Mouse (Mus musculus) cerebellum, adult 11-12 months (tissue): ENCODE results near the gene Mgea5.

Experiments used
- DNase-seq: peaks from one replicate; pipeline ENCODE4 v3.0.0; 2022

Mgea5 gene

DNA sequence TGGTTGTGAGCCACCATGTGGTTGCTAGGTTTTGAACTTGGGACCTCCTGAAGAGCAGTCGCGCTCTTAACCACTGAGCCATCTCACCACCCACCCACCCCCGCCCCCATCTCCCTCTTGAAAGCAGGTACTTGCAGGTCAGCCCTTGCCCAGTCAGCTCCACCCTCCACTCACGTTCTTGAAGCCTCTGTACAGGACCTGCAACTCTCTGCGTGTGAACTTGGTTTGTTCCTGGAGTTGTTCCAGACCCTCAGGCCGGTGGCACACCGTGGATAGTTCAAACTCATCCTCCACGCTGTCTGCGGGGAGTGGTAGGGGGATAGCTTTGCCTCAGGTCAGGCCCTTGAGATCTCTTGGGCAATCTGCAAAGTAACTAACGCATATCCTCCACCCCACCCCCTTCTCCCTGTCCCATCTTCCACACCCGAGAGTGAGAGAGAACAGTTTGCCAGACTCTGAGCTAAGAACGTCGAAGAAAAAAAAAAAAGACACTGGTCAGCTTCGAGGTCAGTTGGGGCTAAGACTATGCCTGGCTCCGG, 11.8 kb upstream of the Mgea5 start:
- no peak for DNase-seq

DNA sequence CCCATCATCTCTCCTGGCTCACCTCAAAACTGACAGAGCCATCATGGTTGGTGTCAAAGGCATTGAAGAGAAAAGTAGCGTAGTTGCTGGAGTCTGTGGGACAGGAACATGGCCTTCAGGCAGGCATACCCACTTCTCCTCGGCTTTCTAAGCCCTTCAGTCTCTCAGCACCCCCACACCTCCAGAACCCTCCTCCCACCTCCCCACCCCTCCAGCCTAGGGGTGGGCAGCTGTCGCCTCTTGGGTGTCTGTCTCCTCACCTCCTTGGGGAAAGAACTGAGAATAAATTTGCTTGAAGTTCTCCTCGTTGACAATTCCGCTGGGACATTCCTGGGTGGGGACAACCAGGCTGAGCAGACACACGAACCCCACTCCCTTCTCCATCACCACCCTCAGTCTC, 11.1 kb upstream of the Mgea5 start:
- DNase-seq: no peak

DNA sequence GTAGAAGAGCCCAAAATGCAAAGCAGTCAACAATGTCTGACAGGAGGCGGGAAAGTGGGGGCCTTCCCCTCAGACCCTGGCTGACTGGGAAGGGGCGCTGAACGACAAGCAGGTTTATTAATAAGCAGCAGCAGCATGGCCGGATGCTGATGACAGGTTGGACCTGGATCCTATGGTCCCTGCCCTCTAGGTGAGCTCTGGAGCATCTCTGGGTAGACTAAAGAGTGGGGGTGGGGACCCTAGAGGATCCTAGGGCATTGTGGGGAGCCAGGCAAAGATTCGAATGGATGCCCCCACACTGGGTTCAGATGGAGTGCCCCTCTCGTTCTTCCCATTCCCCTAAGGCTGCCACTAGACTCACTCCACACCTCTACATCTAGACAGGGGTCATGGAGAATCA, 8.8 kb upstream of the Mgea5 start:
- DNase-seq: no peak

DNA sequence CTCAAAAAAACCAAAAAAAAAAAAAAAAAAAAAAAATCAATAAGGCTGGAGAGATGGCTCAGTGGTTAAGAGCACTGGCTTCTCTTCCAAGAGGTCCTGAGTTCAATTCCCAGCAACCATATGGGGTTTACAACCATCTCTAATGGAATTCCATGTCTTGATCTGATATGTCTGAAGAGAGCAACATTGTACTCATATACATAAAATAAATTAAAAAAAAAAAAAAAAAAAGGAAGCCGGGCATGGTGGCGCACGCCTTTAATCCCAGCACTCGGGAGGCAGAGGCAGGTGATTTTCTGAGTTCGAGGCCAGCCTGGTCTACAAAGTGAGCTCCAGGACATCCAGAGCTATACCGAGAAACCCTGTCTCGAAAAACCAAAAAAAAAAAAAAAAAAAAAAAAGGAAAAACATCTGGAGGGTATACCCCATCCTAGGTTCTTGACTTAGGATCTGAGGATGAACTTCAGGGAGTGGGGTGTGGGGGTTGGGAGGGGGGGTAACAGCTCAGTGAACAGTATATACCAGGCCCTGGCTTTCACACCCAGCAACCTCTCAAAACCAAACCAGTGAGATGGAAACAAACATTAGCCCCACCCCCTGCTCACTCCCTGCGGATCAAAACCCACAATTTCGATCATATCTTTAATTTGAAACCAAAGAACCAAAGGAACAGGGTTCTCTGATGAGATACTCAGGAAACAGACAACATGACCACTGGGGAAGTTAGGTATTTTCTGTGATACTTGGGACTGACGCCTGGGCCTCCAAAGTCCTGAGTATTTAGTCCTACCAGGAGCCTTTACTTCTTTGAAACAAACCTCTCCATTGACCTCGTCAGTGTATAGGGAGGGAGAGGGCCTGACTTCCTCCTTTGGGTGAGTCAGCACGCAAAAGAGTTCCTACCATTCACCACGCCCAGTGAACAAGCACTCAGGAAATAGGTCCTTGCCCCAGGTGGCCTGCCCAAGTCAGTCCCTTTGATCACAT, 6.5 kb upstream of the Mgea5 start:
- DNase-seq: no peak

DNA sequence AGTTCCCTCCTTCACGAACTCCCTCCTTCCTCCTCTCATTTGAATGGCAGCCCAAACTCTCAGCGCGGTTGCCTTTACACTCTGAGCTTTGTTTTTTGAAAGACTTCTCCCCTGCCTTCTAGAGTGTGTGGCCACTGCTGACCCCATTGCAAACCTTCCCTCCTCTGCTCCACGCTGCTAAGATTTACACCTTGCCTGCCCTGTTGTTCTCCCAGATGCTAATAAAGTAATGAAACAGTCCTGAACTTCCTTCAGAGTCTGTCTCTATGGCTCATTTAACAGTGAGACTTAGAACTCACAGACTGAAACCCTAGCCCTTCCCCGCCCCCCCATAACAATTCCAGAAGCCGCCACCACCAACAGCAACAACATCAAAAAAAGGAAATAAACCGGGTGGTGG, 5.7 kb upstream of the Mgea5 start:
- DNase-seq: no peak

DNA sequence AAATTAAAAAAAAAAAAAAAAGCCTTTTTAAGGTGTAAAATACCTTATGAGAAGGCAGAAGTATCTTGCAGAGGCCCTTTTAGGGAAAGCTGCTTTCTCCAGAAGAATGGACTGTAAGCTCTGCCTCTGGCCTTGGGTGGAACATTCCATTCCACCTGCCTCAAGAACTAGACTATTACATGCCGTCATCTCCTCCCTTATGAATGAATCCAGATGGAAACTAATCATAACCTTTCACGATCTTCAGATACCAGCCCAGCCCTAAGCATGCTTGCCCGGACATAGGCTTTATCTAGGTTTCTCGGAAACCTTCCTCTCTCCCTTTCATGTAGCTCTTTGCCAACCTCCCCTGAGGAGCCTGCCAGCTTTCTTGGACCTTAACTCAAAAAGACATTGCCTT, 4.7 kb upstream of the Mgea5 start:
- no peak for DNase-seq

DNA sequence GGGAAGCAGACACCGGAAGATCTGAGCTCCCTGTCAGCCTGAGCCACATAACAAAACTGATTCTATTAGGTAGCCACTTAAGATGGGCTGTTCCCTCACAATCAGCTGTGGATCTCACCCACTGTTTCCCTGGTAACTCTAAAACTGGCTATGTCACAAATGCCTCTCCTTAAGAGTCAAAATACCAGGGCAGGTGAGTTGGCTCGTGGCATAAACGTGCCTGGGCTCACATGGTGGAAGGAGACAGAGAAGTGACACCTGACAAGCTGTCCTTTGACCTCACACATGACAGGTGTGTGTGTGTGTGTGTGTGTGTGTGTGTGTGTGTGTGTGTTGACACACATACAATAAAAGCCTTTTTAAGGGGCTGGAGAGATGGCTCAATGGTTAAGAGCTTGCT, 3.8 kb upstream of the Mgea5 start:
- no peak for DNase-seq

DNA sequence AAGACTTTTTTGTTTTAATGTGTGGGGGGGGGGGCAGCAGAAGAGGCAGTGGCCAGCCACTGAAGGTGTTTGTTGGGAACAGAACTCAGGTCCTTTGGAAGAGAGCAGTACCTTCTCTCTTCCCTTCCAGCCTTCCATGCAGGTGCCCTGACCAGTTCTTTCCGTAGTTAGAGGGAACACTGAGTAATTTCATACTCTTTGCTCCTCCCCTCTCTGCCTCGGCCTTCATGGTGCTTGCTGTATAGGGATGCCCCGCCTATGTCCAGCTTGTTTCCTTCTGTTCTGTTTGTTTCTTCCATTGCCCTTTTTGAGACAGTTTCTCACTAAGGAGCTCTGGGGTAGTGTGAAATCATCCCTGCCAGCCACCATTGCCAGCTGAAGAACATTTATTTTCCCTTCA, 1.8 kb upstream of the Mgea5 start:
- no peak for DNase-seq

DNA sequence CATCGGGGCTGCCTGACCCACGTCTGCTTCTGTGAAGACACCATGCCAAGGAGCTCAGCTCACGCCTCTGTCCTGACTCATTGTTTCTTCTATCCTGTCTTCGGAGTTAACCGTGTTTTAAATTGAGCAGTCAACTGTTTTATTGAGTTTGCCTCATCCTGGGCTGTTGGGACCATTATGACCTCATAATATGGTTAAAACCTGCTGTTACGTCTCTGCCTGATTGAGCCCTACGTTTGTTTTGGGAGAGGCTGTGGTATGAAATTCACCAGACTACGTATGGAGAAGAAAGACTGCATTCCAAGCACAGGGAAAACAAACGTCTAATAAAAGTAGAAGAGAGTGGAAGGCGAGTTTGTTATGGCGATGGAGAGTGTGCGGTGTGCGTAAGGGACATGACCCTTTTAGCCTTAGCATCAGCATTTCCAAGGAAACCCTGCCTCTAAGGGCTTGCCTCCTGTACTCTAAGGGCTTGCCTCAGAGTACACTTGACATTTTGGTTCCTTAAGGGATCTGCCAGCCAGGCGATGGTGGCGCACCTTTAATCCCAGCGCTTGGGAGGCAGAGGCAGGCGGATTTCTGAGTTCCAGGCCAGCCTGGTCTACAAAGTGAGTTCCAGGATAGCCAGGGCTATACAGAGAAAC, 418 bp upstream of the Mgea5 start:
- DNase-seq: peak; percentile 51

DNA sequence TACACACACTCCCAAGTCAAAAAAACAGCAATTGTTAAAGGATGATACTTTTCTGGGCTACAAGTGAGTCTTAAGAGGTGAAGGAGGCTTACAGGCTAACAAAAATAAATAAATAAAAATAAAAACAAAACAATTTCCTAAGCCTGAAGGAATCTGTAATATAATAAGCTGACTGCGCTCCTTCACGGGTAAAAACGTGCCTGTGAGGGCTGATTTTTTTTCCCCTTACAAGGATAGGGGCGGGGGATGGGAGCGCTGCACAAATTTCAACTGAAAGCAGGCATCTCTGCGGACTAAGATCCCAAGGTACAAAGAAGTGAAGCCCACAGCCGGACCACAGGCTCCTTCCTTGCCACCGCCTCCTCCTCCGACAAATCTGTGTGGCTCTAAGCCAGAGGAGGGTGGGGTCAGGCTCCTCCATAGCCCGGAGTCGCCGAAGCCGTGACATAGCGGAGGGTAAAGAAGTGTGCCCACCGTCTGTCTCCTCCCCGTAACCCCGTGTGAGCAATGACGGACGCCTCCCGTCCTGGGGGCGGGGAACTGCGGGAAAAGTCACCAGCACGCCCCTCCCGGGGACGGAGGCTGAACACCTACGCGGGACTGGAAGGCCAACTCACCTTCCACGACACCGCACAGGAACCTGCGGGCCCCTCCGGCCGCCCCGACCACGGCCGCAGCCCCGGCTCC, 1.2 kb downstream of the Mgea5 start:
- DNase-seq: peak; percentile 82

DNA sequence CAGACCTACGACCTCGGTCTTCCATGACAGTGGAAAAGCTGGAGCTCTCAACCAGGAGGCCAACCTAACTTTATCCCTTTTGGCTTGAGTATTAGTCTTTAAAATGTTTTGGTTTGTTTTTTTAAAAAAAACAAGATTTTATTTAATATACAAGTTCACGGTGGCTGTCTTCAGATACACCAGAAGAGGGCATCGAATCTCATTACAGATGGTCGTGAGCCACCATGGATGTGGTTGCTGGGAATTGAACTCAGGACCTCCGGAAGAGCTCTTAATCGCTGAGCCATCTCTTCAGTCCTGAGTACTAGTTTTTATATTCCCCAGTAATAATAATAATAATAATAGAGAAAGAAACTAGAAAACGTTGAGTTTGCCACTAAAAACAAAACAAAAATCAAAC, 2.0 kb downstream of the Mgea5 start:
- no peak for DNase-seq

DNA sequence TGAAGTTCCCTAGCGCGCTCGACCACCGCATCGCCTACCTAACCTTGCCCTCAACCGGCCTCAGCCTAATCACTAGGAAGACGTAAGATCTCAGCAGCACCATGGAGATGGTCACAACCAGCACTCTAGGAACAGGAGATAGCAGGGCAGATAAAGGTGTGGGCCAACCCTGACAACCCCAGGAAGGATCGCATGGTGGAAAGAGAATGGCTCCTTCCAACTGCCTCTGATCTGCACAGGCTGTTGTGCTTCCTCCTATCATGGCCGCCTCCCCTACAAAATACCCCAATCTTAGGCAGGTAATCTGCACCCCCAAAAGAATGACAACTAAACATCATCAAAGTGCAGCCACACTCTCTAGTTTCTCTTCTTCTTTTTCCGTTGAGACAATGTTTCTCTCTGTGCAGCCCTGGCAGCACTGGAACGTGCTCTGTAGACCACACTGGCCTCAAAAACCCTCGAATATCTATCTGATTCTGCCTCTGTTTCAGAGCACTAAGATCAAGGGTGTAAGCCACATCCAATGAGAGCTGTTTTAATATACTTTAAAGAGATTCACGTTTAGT, 3.2 kb downstream of the Mgea5 start:
- DNase-seq: no peak

DNA sequence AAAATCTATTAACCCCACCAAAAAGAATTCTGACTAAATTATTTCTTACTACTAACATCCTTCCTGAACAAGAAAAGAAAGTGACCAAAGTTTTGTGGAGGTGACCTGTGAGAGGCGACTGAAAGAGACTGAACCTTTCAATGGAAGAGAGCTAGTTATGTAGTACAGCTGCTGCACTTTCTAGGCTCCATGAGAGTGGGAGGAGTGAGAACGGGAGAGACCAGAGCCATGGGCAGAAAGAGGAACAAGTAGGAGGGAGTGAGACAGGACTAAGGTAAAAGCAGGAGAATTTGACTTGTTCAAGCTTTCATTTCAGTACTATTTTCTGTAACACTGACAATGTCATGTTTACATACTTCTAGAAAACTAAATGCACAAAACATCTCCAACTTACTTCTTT, 8.2 kb downstream of the Mgea5 start:
- no peak for DNase-seq

DNA sequence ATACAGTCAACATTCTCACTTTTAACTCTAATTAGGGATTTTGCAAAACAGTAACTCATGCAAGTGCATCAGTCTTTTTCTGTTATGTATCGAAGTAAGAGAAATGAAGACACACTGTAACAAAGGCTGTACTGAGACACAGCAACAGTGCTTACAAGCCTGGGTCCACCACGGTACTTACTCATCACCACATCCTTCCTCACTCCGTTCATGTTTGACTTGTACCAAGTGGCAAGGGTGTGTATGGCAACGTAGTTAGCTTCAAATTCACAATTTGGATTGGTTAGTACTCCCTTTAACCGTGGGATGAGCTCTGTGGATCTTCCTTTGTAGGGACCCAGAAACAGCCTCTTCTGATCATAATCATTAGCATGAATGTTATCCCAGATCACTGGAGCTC, 12.1 kb downstream of the Mgea5 start:
- DNase-seq: no peak

DNA sequence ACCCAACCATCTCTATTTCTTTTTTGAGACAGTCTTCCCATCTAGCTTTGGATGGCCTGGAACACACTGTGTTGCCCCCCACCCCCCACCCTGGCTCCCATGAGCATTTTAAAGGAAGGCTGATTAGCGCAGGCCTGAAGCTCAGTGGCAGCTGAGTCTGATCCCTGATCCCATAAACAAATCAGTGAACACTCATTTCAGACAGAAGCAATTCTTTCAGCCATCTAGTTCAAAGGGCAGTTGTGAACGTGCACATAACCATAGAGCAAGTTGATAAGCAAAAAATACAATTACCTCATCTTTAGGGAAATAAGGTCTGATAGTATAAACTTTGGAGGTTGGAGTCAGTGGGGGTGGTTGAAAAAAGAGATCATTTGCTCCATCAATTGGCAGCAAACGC, 22.8 kb downstream of the Mgea5 start:
- no peak for DNase-seq

DNA sequence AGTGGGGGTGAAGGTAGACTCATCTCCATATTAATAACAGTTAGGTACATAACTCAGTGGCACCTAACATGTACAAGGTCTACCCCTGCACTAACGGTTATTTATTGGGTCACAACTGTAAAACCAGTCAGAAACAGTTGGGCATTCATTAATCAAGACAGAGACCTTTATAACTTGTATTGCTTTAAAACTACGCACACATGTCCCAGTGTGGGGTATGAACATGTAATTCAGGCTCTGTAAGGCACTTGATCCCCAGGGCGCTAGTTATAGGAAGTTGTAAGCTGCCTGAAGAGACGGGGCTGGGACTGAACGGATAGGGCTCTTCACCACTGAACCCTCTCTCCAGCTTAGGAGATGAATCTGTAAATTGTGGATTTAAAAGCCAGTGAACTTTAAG, 25.0 kb downstream of the Mgea5 start:
- DNase-seq: no peak

DNA sequence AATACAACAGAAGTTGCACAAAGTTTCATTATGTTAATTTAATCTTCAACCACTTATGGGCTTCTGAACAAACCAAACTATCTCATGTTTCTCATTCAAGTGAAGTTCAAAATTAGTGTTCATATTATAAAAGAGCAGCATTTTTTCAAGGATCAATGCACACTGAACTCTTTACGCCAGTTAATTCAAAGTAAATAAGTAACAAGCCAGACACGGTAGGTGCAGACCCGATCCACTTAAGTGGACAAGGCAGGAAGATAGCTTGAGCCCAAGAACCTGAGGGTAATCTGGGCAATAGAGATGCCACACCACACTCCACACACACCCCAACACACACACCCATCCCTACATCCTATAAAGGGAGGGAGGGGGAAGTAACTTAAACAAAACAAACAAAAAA, 30.1 kb downstream of the Mgea5 start:
- DNase-seq: no peak

DNA sequence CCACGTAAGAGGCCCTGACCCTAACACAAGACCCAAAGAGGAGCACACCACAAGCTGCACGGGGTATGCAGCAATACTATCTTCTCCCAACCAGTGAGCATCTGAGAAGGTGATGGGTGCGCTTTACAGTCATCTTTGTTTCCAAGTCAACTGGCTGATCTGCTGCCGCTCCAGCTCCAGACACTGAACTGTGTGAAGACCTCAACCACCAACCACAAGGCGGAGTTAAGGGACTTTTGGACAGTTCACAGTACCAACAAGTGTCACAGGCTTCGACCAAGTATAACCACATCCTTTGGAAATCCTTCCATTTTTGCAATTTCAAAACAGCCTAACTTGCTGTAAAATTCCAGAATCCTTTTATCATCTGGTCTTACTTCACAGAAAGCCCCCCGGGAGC, 31.8 kb downstream of the Mgea5 start:
- no peak for DNase-seq

DNA sequence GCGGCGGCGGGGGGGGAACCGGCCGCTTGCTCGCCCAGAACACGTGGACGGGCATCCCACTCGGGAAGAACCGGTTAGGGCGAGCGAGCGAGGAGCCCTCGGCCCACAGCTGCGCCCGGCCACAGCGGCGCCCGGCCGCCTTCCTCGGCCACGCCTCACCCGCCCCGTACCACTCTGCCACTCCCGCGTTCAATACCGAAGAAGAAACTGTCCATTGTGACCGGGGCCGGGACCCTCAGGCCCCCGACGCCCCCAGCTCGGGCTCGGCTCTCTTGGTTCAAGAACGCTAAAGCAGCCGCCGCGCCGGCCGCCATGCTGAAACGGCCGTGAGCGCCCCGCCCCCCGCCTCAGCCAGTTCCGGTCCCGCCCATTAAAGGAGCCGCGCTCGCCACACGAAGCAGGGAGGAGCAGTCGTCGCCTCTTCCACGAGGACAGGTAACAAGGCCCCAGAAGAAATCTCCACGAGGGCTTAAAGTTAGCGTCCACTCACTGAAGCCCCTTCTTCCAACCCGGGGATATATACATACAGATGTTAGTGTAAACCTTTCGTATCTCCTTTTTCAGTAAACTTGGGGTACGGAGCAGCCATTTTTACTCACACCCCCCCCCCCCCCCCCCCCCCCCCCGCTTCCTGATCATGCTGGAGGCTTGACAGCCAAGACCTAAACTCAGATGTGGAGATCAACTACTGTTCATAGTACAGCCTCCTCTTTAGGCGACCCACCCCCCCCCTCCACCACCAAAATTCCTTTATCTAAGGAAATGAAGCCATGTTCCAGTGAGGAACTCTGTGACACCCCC, 34.2 kb downstream of the Mgea5 start, which contains the start of gene Npm3:
Npm3 (minus strand) TSS at position 349 of the 801 bp plus-strand sequence.
- DNase-seq: peak; percentile 54

DNA sequence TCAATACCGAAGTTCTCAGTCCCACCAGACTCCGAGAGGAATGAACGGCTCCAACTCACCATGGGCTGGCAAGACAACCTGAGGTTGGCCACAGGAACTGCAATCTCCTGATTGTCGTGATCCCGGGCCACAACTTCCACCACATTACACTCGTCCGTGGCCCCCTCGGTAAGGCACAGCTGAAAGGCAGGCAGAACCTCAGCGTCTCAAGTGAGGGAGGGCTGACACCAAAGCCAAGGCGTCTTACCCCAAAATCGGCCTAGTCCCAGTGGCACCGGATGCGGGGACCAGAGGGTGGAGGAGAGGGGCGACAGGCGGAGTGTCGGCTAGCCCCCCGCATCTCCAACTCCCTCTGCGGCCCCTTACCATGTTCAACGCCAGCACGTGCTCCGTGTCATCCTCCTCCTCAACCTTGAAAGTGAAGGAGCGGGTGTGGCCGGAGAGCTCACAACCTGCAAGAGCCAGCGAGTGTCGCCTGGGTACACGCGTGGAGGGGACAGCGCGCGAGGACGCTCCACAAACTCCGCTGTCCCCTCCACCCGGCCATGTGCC, 34.9 kb downstream of the Mgea5 start:
- peak; percentile 31 for DNase-seq

DNA sequence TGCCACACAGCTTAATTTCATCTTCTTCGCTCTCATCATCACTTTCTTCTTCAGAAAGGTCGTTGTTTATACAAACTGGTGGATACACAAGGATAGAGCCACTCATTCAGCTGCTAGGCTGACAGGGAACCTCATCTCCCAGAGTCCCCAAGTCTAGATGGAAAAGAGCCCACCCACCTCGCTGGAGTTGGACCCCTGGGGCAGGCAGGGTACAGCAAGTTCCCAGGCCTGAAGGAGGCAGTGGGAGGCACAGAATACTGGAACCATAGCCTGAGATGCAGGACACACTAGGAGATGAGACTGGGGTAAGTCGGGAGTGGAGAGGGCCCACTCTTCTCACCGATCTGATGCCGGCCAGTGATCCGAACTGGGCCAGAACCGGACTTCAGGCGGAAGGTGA, 35.4 kb downstream of the Mgea5 start:
- DNase-seq: peak; percentile 28
